Mouse (Mus musculus): ENCODE measurements around the gene Ugt1a7c. TPM values are rescaled to one million over a fixed set of nuclear protein-coding genes. Genes with fewer than 3 reads are reported as not detected.

The Ugt1a7c gene
- total and polyA plus RNA-seq, 3 experiments: 2.2 to 15.3 (median 11.1) TPM

DNA sequence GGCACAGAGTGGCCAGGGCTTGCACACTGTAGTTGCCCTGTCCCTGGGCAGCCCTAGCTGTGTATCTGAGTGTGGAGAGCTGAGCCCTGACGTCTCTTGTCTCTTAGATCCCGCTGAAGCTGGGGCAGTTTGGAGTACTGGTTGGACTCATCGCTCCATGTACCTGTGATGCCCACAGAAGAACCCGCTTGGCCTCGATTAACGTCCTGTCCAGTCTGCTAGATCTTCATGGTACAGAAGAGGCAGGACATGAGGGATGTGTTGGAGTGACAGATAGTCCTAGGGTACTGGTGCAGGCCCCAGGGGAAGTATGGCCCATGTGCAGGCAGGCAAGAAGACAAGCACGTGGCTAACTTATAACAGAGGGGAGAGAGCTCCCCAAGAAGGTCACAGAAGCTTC is 154.7 kb downstream of the Ugt1a7c start:
- Histone ChIP-seq H3K9me3 (replicated peaks; ENCODE audit: low read length) (peaks cover 75% of the 10 kb centered on the region), H3K27me3 (replicated peaks) (peaks cover 12% of the 10 kb centered on the region), H3K79me2 (replicated peaks; ENCODE audit: control insufficient read depth, extremely low read depth, insufficient read depth, poor library complexity, severe bottlenecking) (no peaks in the 10 kb centered on the region), H3K9ac (ENCODE audit: insufficient read depth, low read depth) (no peak overlapping the region), H3K4me1 (ENCODE audit: control insufficient read depth in 1 of 2, insufficient read depth in 2 of 2) (no peaks in the 10 kb centered on the region), H3K4me3 (replicated peaks in 1 of 3; ENCODE audit: low read depth in 2 of 3, low read length in 2 of 3, poor library complexity in 1 of 3) (no peak overlapping the region), H3K4me2 (ENCODE audit: insufficient read depth, low read depth, poor library complexity, severe bottlenecking) (no peak overlapping the region), H3K27ac (ENCODE audit: insufficient read depth, low read depth) (no peak overlapping the region), H3K36me3 (replicated peaks in 1 of 2; ENCODE audit: control insufficient read depth in 1 of 2, insufficient read depth in 1 of 2, low read length in 1 of 2) (no peaks in the 10 kb centered on the region)
- DNase-seq (ENCODE audit: extremely low read depth): no peak
- TF ChIP-seq RAD21 (IDR thresholded peaks at IDR 0.05; ENCODE audit: low read depth, low read length): no peak
- no peak for TF ChIP-seq POLR2AphosphoS2 (IDR thresholded peaks at IDR 0.05; ENCODE audit: low read depth, low read length)
- TF ChIP-seq ZC3H11A (IDR thresholded peaks at IDR 0.05; ENCODE audit: low read depth, low read length): no peak
- TF ChIP-seq CHD1 (IDR thresholded peaks at IDR 0.05; ENCODE audit: low read depth, low read length): no peak
- TF ChIP-seq EP300 (IDR thresholded peaks at IDR 0.05; ENCODE audit: low read length): no peak
- TF ChIP-seq ZMIZ1 (IDR thresholded peaks at IDR 0.05; ENCODE audit: low read depth, low read length): no peak
- TF ChIP-seq NRF1 (IDR thresholded peaks at IDR 0.05; ENCODE audit: low read depth, low read length): no peak
- TF ChIP-seq ETS1 (conservative IDR thresholded peaks at IDR 0.05; ENCODE audit: low read depth, low read length): no peak
- TF ChIP-seq E2F4 (IDR thresholded peaks at IDR 0.05; ENCODE audit: insufficient replicate concordance, low read depth, low read length): no peak
- TF ChIP-seq NELFE (IDR thresholded peaks at IDR 0.05; ENCODE audit: low read depth, low read length): no peak
- no peak for TF ChIP-seq TBP (conservative IDR thresholded peaks at IDR 0.05; ENCODE audit: low read depth, low read length)
- no peak for TF ChIP-seq PAX5 (IDR thresholded peaks at IDR 0.05; ENCODE audit: low read length)
- dilution Hi-C loops (cut with MboI; ENCODE audit: extremely low pct_ligation_motif_present, extremely low pct_unique_long_range_greater_than_20kb, low sequenced_read_pairs) (no loop called here), in situ Hi-C loops (cut with MboI; ENCODE audit: low pct_ligation_motif_present, low pct_unique_long_range_greater_than_20kb, low sequenced_read_pairs) (no loop called here)

DNA sequence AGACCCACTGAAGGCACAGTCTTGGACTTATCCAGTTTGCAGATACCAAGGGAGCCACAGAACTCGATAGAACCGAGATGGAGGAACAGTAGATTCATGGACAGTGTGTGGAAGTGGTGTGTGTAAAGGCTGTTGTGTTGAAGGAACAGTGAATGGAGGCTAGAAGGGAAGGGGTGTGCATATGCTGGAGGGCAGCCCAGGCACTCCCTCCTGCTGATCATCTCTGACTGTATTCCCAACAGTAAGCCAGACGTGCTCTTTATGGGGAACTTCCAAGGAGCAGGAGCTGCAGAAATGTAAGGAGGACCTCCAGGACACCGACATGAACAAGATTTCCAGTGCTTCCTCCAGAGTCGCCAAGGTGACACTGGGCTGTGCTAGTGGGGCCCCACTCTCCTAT is 155.2 kb downstream of the Ugt1a7c start:
- Histone ChIP-seq H3K4me2 (ENCODE audit: insufficient read depth, low read depth, poor library complexity, severe bottlenecking) (no peak overlapping the region), H3K27ac (ENCODE audit: insufficient read depth, low read depth) (no peak overlapping the region), H3K36me3 (replicated peaks in 1 of 2; ENCODE audit: control insufficient read depth in 1 of 2, insufficient read depth in 1 of 2, low read length in 1 of 2) (no peaks in the 10 kb centered on the region), H3K4me1 (ENCODE audit: control insufficient read depth in 1 of 2, insufficient read depth in 2 of 2) (no peaks in the 10 kb centered on the region), H3K4me3 (replicated peaks in 1 of 3; ENCODE audit: low read depth in 2 of 3, low read length in 2 of 3, poor library complexity in 1 of 3) (no peak overlapping the region), H3K9ac (ENCODE audit: insufficient read depth, low read depth) (no peak overlapping the region), H3K9me3 (replicated peaks; ENCODE audit: low read length) (peaks cover 75% of the 10 kb centered on the region), H3K79me2 (replicated peaks; ENCODE audit: control insufficient read depth, extremely low read depth, insufficient read depth, poor library complexity, severe bottlenecking) (no peaks in the 10 kb centered on the region), H3K27me3 (replicated peaks) (peaks cover 15% of the 10 kb centered on the region)
- no peak for TF ChIP-seq JUND (conservative IDR thresholded peaks at IDR 0.05; ENCODE audit: low read depth, low read length)
- TF ChIP-seq ZC3H11A (IDR thresholded peaks at IDR 0.05; ENCODE audit: low read depth, low read length): no peak
- no peak for TF ChIP-seq HCFC1 (IDR thresholded peaks at IDR 0.05; ENCODE audit: low read depth, low read length)
- no peak for TF ChIP-seq E2F4 (IDR thresholded peaks at IDR 0.05; ENCODE audit: insufficient replicate concordance, low read depth, low read length)
- no peak for TF ChIP-seq TBP (conservative IDR thresholded peaks at IDR 0.05; ENCODE audit: low read depth, low read length)
- TF ChIP-seq RAD21 (IDR thresholded peaks at IDR 0.05; ENCODE audit: low read depth, low read length): no peak
- no peak for TF ChIP-seq CTCF (conservative IDR thresholded peaks at IDR 0.05 in 1 of 2, IDR thresholded peaks at IDR 0.05 in 1 of 2; ENCODE audit: low read depth in 2 of 2, low read length in 2 of 2)
- TF ChIP-seq MAX (IDR thresholded peaks at IDR 0.05; ENCODE audit: low read length): no peak
- TF ChIP-seq BHLHE40 (IDR thresholded peaks at IDR 0.05; ENCODE audit: low read depth, low read length): no peak
- TF ChIP-seq CHD2 (IDR thresholded peaks at IDR 0.05; ENCODE audit: low read length): no peak
- no peak for TF ChIP-seq SIN3A (IDR thresholded peaks at IDR 0.05; ENCODE audit: low read length)
- TF ChIP-seq CHD1 (IDR thresholded peaks at IDR 0.05; ENCODE audit: low read depth, low read length): no peak
- TF ChIP-seq POLR2A (IDR thresholded peaks at IDR 0.05; ENCODE audit: low read depth, low read length): no peak
- TF ChIP-seq SMC3 (IDR thresholded peaks at IDR 0.05; ENCODE audit: low read depth, low read length): no peak
- TF ChIP-seq MAFK (IDR thresholded peaks at IDR 0.05; ENCODE audit: insufficient replicate concordance, low read length): no peak
- in situ Hi-C loops (cut with MboI; ENCODE audit: low pct_ligation_motif_present, low pct_unique_long_range_greater_than_20kb, low sequenced_read_pairs): no loop called here
- dilution Hi-C loops (cut with MboI; ENCODE audit: extremely low pct_ligation_motif_present, extremely low pct_unique_long_range_greater_than_20kb, low sequenced_read_pairs): no loop called here
- DNase-seq (ENCODE audit: extremely low read depth): no peak

All from CH12.LX (cell line).